Mouse (Mus musculus): ENCODE results near the gene Gm15127. TPM values are rescaled to one million over a fixed set of nuclear protein-coding genes. Genes with fewer than 3 reads are reported as not detected.

Gene Gm15127
- not detected in 2 replicates for polyA plus RNA-seq (2015; fragmentation: Nextera tagmentation; extraction: Ambion mirVana)

DNA sequence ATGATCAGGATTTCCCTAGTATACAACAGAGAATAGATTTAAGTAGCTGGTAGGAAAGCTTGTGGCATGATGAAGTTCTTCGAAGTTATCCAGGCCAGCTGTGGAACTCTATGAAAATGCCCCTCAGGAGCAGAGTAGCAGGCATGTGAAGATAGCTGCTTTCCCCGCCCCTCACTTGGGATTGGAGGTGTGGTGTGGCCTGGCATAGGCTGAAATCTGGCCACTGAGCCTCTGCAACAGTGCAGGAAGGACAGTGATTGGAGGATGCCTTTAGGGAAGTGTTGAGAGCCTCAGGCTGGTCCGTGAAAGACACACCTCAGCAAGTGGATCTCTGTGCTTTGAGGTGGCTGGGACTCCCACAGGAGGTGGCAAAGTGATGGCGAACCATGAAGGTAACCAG, at the start of gene Gm15127:
TSS of gene Gm15127 (plus strand) at position 301 of the 400 bp plus-strand sequence.

GRCm38 (mm10) chrX:148615053-148615452, 48.3 kb upstream of the Gm15127 start, which contains the start of gene Gm8334:
Gene Gm8334, minus strand, starts transcription at chrX:148615153.

Other genes with a start within 250 kb of the Gm15127 start
- not detected in 2 replicates for gene Gm15114, start 174.6 kb upstream of the Gm15127 start, polyA plus RNA-seq (2015; fragmentation: Nextera tagmentation; extraction: Ambion mirVana)
- not detected in 2 replicates for gene Gm8334, start 48.4 kb upstream of the Gm15127 start, polyA plus RNA-seq (2015; fragmentation: Nextera tagmentation; extraction: Ambion mirVana)
- gene Luzp4, start 194.0 kb downstream of the Gm15127 start, polyA plus RNA-seq (2015; fragmentation: Nextera tagmentation; extraction: Ambion mirVana), result not detected in 2 replicates

All from spleen, postnatal 0 days (tissue).